Mouse (Mus musculus) liver, adult 2 months (tissue): ENCODE measurements around the gene Prkag2. TPM values are rescaled to one million over a fixed set of nuclear protein-coding genes. Genes with fewer than 3 reads are reported as not detected.
A peak's percentile ranks its signal among the peaks of the same experiment; 100 is the strongest.

Experiments
- DNase-seq: peaks from one replicate; pipeline ENCODE4 v3.0.0-alpha.2; 2011; ENCODE audit warnings: low read depth, low spot score; ENCODE audit errors: extremely low read depth
- H3K27ac ChIP-seq: fragments of 200-500 bp; replicated peaks from 2 replicates; pipeline ENCODE4 v1.5.1; 2012; ENCODE audit warnings: low read depth, mild to moderate bottlenecking, control low read depth, inconsistent platforms, low read length; ENCODE audit not compliant: insufficient read depth
- H3K27me3 ChIP-seq: fragments of 200-500 bp; 2 replicates; pipeline ENCODE4 v1.6.1; 2012; ENCODE audit warnings: mild to moderate bottlenecking, moderate library complexity, low read length, inconsistent platforms; ENCODE audit not compliant: control insufficient read depth, insufficient read depth
- H3K36me3 ChIP-seq: fragments of 200-500 bp; 2 replicates; pipeline ENCODE4 v1.6.1; 2012; ENCODE audit warnings: low read length, inconsistent platforms; ENCODE audit not compliant: control insufficient read depth, insufficient read depth
- H3K4me1 ChIP-seq: fragments of 200-500 bp; 2 replicates; pipeline ENCODE4 v1.6.1; 2011; ENCODE audit warnings: low read length; ENCODE audit not compliant: control insufficient read depth, insufficient read depth
- H3K4me3 ChIP-seq: fragments of 200-500 bp; 2 replicates; pipeline ENCODE4 v1.5.1; 2011; ENCODE audit warnings: low read depth, mild to moderate bottlenecking, control low read depth, low read length, moderate library complexity; ENCODE audit not compliant: insufficient read depth
- H3K79me2 ChIP-seq: fragments of 200-500 bp; 2 replicates; pipeline ENCODE4 v1.6.1; 2012; ENCODE audit warnings: inconsistent platforms, mild to moderate bottlenecking, low read length, moderate library complexity; ENCODE audit not compliant: control insufficient read depth, insufficient read depth
- H3K9ac ChIP-seq: fragments of 200-500 bp; 2 replicates; pipeline ENCODE4 v1.6.1; 2012; ENCODE audit warnings: low read depth, mild to moderate bottlenecking, control low read depth, inconsistent platforms, low read length
- CTCF ChIP-seq: fragments of 200-500 bp; IDR thresholded peaks from 2 replicates; pipeline ENCODE4 v1.5.1; 2011; ENCODE audit warnings: low read depth, low read length, control low read depth
- POLR2A ChIP-seq: fragments of 200-500 bp; IDR thresholded peaks from 2 replicates; pipeline ENCODE4 v1.6.1; 2011; ENCODE audit warnings: low read length, control low read depth; ENCODE audit not compliant: insufficient read depth; ENCODE audit errors: extremely low read depth
- WGBS: fragments of 180-500 bp; shearing (Covaris S2); methylation state at CpG from one replicate; pipeline ENCODE4 v1.1.7; 2018; 5-methylcytosine and 5-hydroxymethylcytosine counted together
- polyA plus RNA-seq: library from polyadenylated mRNA; depleted of rRNA; stranded (reverse); fragments of >200 nt; gene quantifications from 2 replicates; pipeline ENCODE4 v1.2.3, GENCODE M21; 2012
- total RNA-seq: library from RNA; depleted of rRNA; stranded (reverse); fragments of >200 nt; gene quantifications from 2 replicates; pipeline ENCODE4 v1.2.3, GENCODE M21; 2014

Prkag2 gene
- total and polyA plus RNA-seq, 2 experiments, result 14.8 to 21.1 TPM

GRCm38 (mm10) chr5:24840975-24841431 is 259.4 kb downstream of the Prkag2 start:
- no peak overlapping the region for H3K27ac ChIP-seq
- 4% methylated on average over 11 of the region's 11 CpGs for WGBS
- H3K9ac ChIP-seq, result peak overlapping the region; percentile 30
- H3K79me2 ChIP-seq, result peaks cover 19% of the 10 kb centered on the region; the same call in 1 of the 2 replicates
- peak overlapping the region; percentile 97 for H3K4me3 ChIP-seq
- DNase-seq, result peak; percentile 24
- no peaks in the 10 kb centered on the region for H3K27me3 ChIP-seq
- H3K4me1 ChIP-seq, result peaks cover 14% of the 10 kb centered on the region
- no peaks in the 10 kb centered on the region for H3K36me3 ChIP-seq
- TF ChIP-seq CTCF (no peak), POLR2A (no peak)

GRCm38 (mm10) chr5:24834491-24834890 is 266.0 kb downstream of the Prkag2 start:
- H3K79me2 ChIP-seq, result peaks cover 39% of the 10 kb centered on the region; the same call in 1 of the 2 replicates
- H3K4me1 ChIP-seq, result peaks cover 3% of the 10 kb centered on the region; the same call in 1 of the 2 replicates
- H3K27ac ChIP-seq, result no peak overlapping the region
- DNase-seq, result no peak
- 81% methylated on average over 5 of the region's 5 CpGs for WGBS
- H3K9ac ChIP-seq, result no peak overlapping the region
- no peak for TF ChIP-seq CTCF
- no peak for TF ChIP-seq POLR2A
- no peaks in the 10 kb centered on the region for H3K36me3 ChIP-seq
- H3K27me3 ChIP-seq, result no peaks in the 10 kb centered on the region
- no peak overlapping the region for H3K4me3 ChIP-seq

GRCm38 (mm10) chr5:24831912-24832311 is 268.5 kb downstream of the Prkag2 start:
- H3K4me1 ChIP-seq, result peaks cover 11% of the 10 kb centered on the region
- TF ChIP-seq CTCF, result no peak
- TF ChIP-seq POLR2A, result no peak

GRCm38 (mm10) chr5:24828446-24828845 is 272.0 kb downstream of the Prkag2 start:
- Histone ChIP-seq H3K9ac (no peak overlapping the region), H3K36me3 (no peaks in the 10 kb centered on the region), H3K27ac (no peak overlapping the region), H3K27me3 (no peaks in the 10 kb centered on the region), H3K4me1 (peaks cover 32% of the 10 kb centered on the region), H3K4me3 (no peak overlapping the region), H3K79me2 (peaks cover 52% of the 10 kb centered on the region)
- TF ChIP-seq CTCF (no peak), POLR2A (no peak)
- DNase-seq, result peak; percentile 25
- 81% methylated on average over 3 of the region's 3 CpGs for WGBS

More at GRCm38 (mm10) chr5:24831912-24832311, 268.5 kb downstream of the Prkag2 start:
- DNase-seq, result no peak
- Histone ChIP-seq H3K9ac (no peak overlapping the region), H3K36me3 (no peaks in the 10 kb centered on the region), H3K4me3 (no peak overlapping the region), H3K79me2 (peaks cover 51% of the 10 kb centered on the region; the same call in 1 of the 2 replicates), H3K27ac (no peak overlapping the region), H3K27me3 (no peaks in the 10 kb centered on the region)
- WGBS, result 89% methylated on average over 3 of the region's 3 CpGs

GRCm38 (mm10) chr5:24827173-24827572 is 273.3 kb downstream of the Prkag2 start:
- TF ChIP-seq CTCF, result no peak
- TF ChIP-seq POLR2A, result no peak
- H3K79me2 ChIP-seq, result peaks cover 48% of the 10 kb centered on the region
- no peaks in the 10 kb centered on the region for H3K27me3 ChIP-seq
- H3K4me3 ChIP-seq, result no peak overlapping the region
- no peak overlapping the region for H3K27ac ChIP-seq
- H3K4me1 ChIP-seq, result peaks cover 32% of the 10 kb centered on the region
- no peaks in the 10 kb centered on the region for H3K36me3 ChIP-seq
- H3K9ac ChIP-seq, result no peak overlapping the region
- DNase-seq, result no peak
- WGBS, result 80% methylated on average over 2 of the region's 2 CpGs

- Histone ChIP-seq H3K27me3 (no peaks in the 10 kb centered on the region), H3K9ac (no peak overlapping the region), H3K27ac (peak overlapping the region; percentile 43; the same call in 1 of the 2 replicates), H3K4me3 (no peak overlapping the region), H3K4me1 (peaks cover 34% of the 10 kb centered on the region), H3K36me3 (no peaks in the 10 kb centered on the region), H3K79me2 (peaks cover 48% of the 10 kb centered on the region)
- TF ChIP-seq POLR2A (no peak), CTCF (no peak)
- DNase-seq, result peak; percentile 47
- 73% methylated on average over 9 of the region's 9 CpGs for WGBS
These were observed 274.2 kb downstream of the Prkag2 start for GRCm38 (mm10) chr5:24826056-24826770.
